Mouse (Mus musculus): ENCODE measurements around the gene Phf12.

The Phf12 gene

DNA sequence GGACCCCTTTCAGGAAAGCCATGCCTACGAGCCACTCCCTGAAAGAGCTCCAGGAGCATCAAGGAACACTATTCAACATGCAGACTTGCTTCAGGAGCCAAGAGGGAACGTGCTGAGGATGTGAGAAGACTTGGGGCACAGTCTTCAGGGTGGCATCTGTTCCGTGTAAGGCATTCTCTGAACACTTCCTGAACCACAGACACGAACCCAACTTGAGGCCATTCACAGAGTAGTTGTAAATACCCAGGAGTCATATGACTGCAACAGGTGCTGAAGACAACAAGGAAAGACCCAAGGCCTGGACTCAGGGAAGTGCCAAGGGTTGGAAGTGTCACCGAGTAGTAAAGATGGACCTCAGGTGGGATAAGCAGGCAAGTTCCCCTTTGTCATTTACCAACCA lies 85.0 kb downstream of the Phf12 start:
- Histone ChIP-seq H3K4me1 (replicated peaks; ENCODE audit: low read depth, low read length) (peaks cover 18% of the 10 kb centered on the region), H3K36me3 (ENCODE audit: insufficient read depth, low read length) (peaks cover under 1% of the 10 kb centered on the region), H3K4me3 (replicated peaks; ENCODE audit: low read length) (no peak overlapping the region), H3K27me3 (ENCODE audit: insufficient read depth, low read length) (0 out of 2 replicates have a peak, but pooled peaks cover 2% of the 10 kb centered on the region), H3K9me3 (ENCODE audit: low read length) (no peaks in the 10 kb centered on the region)
- TF ChIP-seq NANOG (IDR thresholded peaks at IDR 0.05; ENCODE audit: borderline replicate concordance, low read length) (no peak), POU5F1 (IDR thresholded peaks at IDR 0.05; ENCODE audit: borderline replicate concordance, low read length) (no peak), CTCF (conservative IDR thresholded peaks at IDR 0.05; ENCODE audit: low read length) (no peak)

DNA sequence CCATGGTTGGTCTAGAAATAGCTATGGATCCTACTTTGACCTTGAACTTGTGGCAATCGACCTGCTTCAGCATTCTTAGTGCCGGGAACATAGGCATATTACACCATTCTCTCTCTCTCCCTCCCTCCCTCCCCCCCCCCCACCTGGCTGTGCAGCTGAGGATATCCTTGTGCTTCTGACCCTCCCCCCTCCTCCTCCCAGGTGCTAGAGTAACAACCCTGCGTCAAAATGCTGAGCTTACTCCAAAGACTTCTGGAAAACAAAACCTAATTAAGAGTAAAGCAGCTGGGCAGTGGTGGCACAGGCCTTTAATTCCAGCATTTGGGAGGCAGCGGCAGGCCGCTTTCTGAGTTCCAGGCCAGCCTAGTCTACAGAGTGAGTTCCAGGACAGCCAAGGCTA lies 86.6 kb downstream of the Phf12 start:
- H3K4me1 ChIP-seq (replicated peaks; ENCODE audit: low read depth, low read length): peaks cover 30% of the 10 kb centered on the region
- no peak overlapping the region for H3K4me3 ChIP-seq (replicated peaks; ENCODE audit: low read length)
- H3K36me3 ChIP-seq (ENCODE audit: insufficient read depth, low read length): peaks cover 16% of the 10 kb centered on the region
- 0 out of 2 replicates have a peak, but pooled peaks cover 2% of the 10 kb centered on the region for H3K27me3 ChIP-seq (ENCODE audit: insufficient read depth, low read length)
- H3K9me3 ChIP-seq (ENCODE audit: low read length): no peaks in the 10 kb centered on the region
- no peak for TF ChIP-seq POU5F1 (IDR thresholded peaks at IDR 0.05; ENCODE audit: borderline replicate concordance, low read length)
- TF ChIP-seq NANOG (IDR thresholded peaks at IDR 0.05; ENCODE audit: borderline replicate concordance, low read length): no peak
- no peak for TF ChIP-seq CTCF (conservative IDR thresholded peaks at IDR 0.05; ENCODE audit: low read length)

DNA sequence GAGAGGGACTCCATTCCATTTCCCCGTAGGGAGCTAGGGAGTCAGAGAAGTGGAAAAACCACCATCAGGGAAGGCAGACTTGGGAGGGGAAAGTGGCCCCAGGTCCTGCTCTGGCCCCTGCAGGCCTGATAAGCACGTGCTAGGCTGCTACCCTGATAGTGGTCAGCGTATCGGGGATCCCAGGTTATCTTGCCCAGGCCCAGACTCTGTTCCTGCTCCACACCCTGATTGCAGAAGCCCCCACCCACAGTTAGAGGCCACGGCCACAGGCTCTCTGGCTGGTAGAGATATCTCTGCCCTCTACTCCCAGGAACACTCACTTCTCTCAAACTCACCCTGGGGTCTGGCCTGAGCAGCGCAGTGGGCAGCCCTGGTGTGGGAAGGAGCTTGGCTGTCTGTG lies 87.1 kb downstream of the Phf12 start:
- Histone ChIP-seq H3K27me3 (ENCODE audit: insufficient read depth, low read length) (0 out of 2 replicates have a peak, but pooled peaks cover 2% of the 10 kb centered on the region), H3K9me3 (ENCODE audit: low read length) (no peaks in the 10 kb centered on the region), H3K36me3 (ENCODE audit: insufficient read depth, low read length) (peaks cover 22% of the 10 kb centered on the region), H3K4me1 (replicated peaks; ENCODE audit: low read depth, low read length) (peaks cover 30% of the 10 kb centered on the region), H3K4me3 (replicated peaks; ENCODE audit: low read length) (no peak overlapping the region)
- TF ChIP-seq CTCF (conservative IDR thresholded peaks at IDR 0.05; ENCODE audit: low read length): no peak
- no peak for TF ChIP-seq POU5F1 (IDR thresholded peaks at IDR 0.05; ENCODE audit: borderline replicate concordance, low read length)
- no peak for TF ChIP-seq NANOG (IDR thresholded peaks at IDR 0.05; ENCODE audit: borderline replicate concordance, low read length)

DNA sequence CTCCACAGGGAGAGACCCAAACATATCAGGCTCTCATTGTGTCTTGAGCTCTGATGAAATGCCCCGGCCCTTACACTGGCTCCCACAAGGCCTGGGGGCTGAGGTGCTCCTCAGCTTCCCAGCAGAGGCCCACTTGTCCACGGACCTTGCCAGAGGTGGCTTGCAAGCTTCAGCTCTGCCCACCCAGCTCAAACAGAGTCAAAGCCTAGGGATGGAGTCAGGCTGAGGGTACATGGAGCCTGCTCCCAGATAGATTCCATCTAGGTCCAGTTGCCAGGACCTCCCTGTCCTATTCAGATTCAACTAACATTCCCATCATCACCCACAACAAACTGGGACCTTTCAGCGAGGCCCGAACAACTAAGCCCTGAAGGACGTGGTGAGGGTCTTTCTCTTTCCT lies 89.4 kb downstream of the Phf12 start:
- peak overlapping the region; percentile 45 for H3K4me3 ChIP-seq (replicated peaks; ENCODE audit: low read length)
- TF ChIP-seq CTCF (conservative IDR thresholded peaks at IDR 0.05; ENCODE audit: low read length) (no peak), POU5F1 (IDR thresholded peaks at IDR 0.05; ENCODE audit: borderline replicate concordance, low read length) (no peak), NANOG (IDR thresholded peaks at IDR 0.05; ENCODE audit: borderline replicate concordance, low read length) (no peak)
- H3K4me1 ChIP-seq (replicated peaks; ENCODE audit: low read depth, low read length): peaks cover 30% of the 10 kb centered on the region
- no peaks in the 10 kb centered on the region for H3K9me3 ChIP-seq (ENCODE audit: low read length)
- H3K27me3 ChIP-seq (ENCODE audit: insufficient read depth, low read length): no peaks in the 10 kb centered on the region
- peaks cover 44% of the 10 kb centered on the region for H3K36me3 ChIP-seq (ENCODE audit: insufficient read depth, low read length)

DNA sequence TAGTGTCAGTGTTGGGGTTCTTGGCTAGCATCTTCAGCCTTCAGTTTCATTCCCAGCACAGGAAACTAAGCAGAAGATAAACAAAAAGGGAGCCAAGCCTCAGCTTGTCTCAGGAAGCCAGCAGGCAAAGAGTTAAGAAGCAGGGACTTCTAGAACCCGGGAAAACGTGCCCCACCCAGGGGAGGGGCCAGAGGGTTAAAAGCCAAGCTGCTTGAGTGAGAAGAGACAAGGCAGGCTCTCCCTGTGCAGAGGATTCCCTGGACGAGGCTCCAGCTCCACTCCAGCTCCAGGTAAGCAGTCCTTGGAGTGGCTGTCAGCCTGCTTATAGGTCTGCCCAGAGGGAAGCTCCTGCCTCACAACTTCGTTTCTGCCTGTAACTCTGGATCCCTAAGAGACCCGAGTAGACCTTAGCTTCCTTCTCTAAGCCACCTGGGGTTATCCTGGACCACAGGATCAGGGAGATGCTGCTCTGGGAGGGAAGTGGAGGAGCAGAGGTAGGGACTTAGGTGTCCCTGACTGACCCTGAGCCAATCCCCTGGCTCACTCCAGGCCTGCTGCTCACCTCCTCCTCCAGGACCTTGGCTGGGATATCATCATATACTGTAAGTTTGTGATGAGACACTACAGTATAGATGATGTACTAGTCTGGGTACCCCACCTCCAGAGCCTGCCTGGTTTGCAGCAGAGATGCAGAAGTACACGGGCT lies 90.0 kb downstream of the Phf12 start:
- no peak for TF ChIP-seq CTCF (conservative IDR thresholded peaks at IDR 0.05; ENCODE audit: low read length)
- no peak for TF ChIP-seq POU5F1 (IDR thresholded peaks at IDR 0.05; ENCODE audit: borderline replicate concordance, low read length)
- no peak for TF ChIP-seq NANOG (IDR thresholded peaks at IDR 0.05; ENCODE audit: borderline replicate concordance, low read length)
- peak overlapping the region; percentile 45 for H3K4me3 ChIP-seq (replicated peaks; ENCODE audit: low read length)

DNA sequence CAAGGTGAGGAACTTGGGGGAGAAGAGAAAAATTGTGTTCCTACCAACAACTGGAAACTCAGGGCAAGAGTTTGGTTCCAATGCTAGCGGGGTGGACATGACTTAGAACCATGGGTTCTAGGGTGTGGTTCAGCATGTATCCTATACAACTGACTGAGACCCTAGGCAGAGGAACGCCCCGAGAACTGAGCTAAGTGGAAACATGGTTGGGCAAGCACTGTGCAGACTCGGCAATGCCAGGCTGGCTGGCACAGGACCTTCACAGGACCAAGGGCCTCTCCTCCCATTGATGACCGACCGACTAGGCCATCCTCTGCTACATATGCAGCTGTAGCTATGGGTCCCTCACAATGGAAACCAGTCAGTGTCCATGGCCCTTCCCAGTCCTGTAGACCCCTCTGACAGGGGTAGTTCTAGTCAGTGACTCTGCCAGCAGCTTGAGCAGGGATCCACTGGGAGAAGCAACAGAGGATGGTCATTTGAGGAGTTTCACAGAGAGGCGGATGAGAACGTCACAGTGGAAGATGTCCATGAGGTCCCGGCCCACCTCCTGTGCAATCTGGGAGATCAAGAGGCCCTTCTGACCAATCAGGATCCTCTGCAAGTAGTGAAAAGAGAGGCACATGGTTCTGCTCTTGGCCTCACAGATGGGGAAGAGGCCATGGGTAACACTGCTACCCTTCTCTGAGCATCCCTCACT lies 91.2 kb downstream of the Phf12 start:
- Histone ChIP-seq H3K27me3 (ENCODE audit: insufficient read depth, low read length) (no peaks in the 10 kb centered on the region), H3K4me1 (replicated peaks; ENCODE audit: low read depth, low read length) (peaks cover 30% of the 10 kb centered on the region), H3K4me3 (replicated peaks; ENCODE audit: low read length) (no peak overlapping the region), H3K36me3 (ENCODE audit: insufficient read depth, low read length) (peaks cover 57% of the 10 kb centered on the region), H3K9me3 (ENCODE audit: low read length) (no peaks in the 10 kb centered on the region)
- no peak for TF ChIP-seq NANOG (IDR thresholded peaks at IDR 0.05; ENCODE audit: borderline replicate concordance, low read length)
- TF ChIP-seq CTCF (conservative IDR thresholded peaks at IDR 0.05; ENCODE audit: low read length): no peak
- no peak for TF ChIP-seq POU5F1 (IDR thresholded peaks at IDR 0.05; ENCODE audit: borderline replicate concordance, low read length)

More for the DNA sequence above, 90.0 kb downstream of the Phf12 start:
- no peaks in the 10 kb centered on the region for H3K9me3 ChIP-seq (ENCODE audit: low read length)
- H3K4me1 ChIP-seq (replicated peaks; ENCODE audit: low read depth, low read length): peaks cover 30% of the 10 kb centered on the region
- peaks cover 49% of the 10 kb centered on the region for H3K36me3 ChIP-seq (ENCODE audit: insufficient read depth, low read length)
- no peaks in the 10 kb centered on the region for H3K27me3 ChIP-seq (ENCODE audit: insufficient read depth, low read length)

DNA sequence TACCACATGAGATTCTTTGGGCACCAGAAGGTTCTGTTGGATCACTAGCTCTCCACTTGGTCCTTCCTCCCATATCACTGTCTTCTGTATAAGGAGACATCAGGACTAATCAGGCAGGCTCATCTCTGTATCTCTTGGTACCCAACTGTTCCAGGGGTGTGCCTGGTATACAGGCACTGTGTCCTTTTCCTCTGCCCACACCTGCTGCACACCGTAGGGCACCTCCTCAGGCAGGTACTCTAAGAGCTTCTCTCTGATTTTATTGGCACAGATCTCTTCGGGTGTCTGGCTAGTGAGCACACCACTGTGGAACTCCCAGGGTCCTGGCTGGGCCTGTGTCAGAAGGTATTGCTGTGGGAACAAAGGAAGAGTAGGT lies 91.7 kb downstream of the Phf12 start:
- no peaks in the 10 kb centered on the region for H3K27me3 ChIP-seq (ENCODE audit: insufficient read depth, low read length)
- no peaks in the 10 kb centered on the region for H3K9me3 ChIP-seq (ENCODE audit: low read length)
- H3K4me3 ChIP-seq (replicated peaks; ENCODE audit: low read length): no peak overlapping the region
- H3K36me3 ChIP-seq (ENCODE audit: insufficient read depth, low read length): peaks cover 57% of the 10 kb centered on the region
- H3K4me1 ChIP-seq (replicated peaks; ENCODE audit: low read depth, low read length): peaks cover 36% of the 10 kb centered on the region
- TF ChIP-seq NANOG (IDR thresholded peaks at IDR 0.05; ENCODE audit: borderline replicate concordance, low read length) (no peak), POU5F1 (IDR thresholded peaks at IDR 0.05; ENCODE audit: borderline replicate concordance, low read length) (no peak), CTCF (conservative IDR thresholded peaks at IDR 0.05; ENCODE audit: low read length) (no peak)

DNA sequence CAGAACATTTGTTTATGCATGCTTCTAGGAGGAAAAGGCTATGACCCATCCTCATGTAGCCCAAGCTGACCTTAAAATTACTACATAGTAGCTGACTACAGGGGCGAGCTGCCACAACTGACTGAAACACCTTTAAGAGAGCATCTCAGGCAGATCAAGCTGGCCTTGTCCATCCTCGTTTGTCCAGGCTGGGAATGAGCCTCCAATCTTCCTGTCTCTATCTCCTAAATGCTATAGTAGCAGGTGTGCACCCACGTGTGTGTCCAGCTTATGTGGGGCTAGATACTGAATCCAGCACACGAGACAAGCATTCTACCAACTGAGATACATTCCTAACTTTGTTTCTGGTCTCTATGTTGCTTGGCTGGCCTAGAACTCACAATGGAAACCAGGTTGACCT lies 92.1 kb downstream of the Phf12 start:
- Histone ChIP-seq H3K9me3 (ENCODE audit: low read length) (no peaks in the 10 kb centered on the region), H3K36me3 (ENCODE audit: insufficient read depth, low read length) (peaks cover 57% of the 10 kb centered on the region), H3K4me3 (replicated peaks; ENCODE audit: low read length) (no peak overlapping the region), H3K27me3 (ENCODE audit: insufficient read depth, low read length) (no peaks in the 10 kb centered on the region), H3K4me1 (replicated peaks; ENCODE audit: low read depth, low read length) (peaks cover 40% of the 10 kb centered on the region)
- TF ChIP-seq CTCF (conservative IDR thresholded peaks at IDR 0.05; ENCODE audit: low read length) (no peak), NANOG (IDR thresholded peaks at IDR 0.05; ENCODE audit: borderline replicate concordance, low read length) (no peak), POU5F1 (IDR thresholded peaks at IDR 0.05; ENCODE audit: borderline replicate concordance, low read length) (no peak)
